Mouse (Mus musculus): ENCODE data around the gene Smim20. TPM values are rescaled to one million over a fixed set of nuclear protein-coding genes. Genes with fewer than 3 reads are reported as not detected.
A peak's percentile ranks its signal among the peaks of the same experiment; 100 is the strongest.

Smim20 gene
- total RNA-seq, 4 experiments from 2014 or later: 101 to 111 (median 105) TPM

DNA sequence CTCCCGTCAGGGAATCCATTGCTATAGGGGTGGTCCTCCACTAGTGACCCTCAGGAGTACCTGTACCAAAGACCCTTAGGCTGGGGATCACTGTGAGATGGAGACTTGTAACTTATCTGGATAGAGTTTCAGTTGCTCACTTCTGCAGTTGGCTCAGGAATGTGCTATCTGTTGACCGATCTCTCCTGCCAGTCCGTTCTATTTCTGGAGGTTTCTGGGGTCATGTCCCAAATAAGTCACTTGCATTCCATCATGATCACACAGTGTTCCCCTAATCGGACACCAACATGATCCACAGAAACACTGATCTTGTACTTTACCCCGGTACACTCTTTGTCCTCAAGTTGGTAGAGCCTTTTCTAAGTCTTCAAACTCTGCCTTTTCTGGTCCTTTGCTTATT lies 40.6 kb downstream of the Smim20 start:
- DNase-seq (ENCODE audit: low spot score): no peak

DNA sequence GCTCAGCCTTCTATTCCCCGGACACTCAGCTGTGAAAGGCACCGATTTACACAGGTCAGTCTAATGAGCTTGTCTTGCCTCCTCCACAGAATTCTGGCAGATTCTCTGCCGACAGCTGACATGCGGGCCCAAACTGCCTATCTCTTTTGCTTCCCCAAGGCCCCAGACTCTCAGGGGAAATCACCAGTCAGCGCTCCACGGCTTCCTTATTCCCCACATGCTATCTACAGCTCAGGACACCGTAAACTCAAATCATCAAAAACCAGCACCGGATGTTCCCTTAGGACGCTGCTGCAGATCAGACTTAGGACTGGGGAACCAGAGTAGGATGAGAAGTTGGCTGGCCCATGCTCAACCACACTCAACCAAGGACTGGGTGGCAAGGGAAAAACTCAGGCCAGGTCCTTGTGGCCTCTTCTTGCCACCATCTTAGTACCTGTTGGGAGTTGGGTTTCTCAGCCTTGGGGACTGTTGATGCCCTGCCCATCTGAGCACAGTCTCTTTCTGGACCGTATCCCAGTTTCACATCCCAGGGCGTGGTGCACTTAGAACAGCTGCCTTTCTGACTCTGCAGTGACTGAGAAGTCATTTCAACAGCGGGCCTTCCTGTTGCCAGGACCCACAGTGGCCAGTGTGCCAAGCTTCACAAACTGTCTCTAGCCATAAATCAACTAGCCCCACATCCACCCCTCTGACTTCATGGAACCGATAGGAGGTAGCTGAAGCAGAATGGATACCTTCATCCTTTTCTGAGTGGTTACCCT lies 47.7 kb downstream of the Smim20 start:
- DNase-seq (ENCODE audit: low spot score): peak; percentile 49

DNA sequence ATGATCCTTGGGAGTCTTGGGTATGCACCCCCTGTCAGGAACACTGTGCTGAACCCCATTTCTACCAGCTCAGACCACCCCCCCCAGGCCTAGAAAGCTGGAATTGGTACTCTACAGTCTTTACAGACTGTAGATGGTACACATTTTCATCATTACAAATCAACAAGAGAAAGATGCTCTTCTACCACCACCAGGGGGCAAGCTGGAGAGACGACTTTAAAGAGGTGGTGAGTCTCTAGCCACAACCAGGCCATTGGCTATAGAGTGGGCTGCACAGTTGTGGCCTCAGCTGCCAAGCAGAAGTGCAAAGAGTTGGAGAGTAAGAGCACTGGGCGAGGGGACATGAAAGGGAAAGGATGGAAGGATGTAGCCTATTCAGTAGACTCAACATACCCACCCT lies 48.9 kb downstream of the Smim20 start:
- DNase-seq (ENCODE audit: low spot score): no peak

DNA sequence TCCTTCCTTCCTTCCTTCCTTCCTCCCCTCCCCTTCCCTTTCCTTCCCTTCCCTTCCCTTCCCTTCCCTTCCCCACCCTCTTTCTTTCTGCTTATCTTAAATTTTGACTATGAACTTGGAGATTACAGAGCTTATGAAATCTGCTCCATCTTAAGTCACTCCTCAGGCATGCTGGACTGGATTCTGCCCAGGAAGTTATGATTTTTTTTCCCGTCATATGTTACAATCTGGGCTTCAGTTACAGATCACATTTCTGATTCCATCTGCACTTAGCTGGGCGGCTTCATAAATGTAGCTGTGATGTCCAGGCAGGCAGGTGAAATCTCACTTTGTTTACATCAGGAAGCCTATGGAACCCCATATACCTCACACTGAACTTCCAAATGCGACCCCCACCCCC lies 50.5 kb downstream of the Smim20 start:
- no peak for DNase-seq (ENCODE audit: low spot score)

DNA sequence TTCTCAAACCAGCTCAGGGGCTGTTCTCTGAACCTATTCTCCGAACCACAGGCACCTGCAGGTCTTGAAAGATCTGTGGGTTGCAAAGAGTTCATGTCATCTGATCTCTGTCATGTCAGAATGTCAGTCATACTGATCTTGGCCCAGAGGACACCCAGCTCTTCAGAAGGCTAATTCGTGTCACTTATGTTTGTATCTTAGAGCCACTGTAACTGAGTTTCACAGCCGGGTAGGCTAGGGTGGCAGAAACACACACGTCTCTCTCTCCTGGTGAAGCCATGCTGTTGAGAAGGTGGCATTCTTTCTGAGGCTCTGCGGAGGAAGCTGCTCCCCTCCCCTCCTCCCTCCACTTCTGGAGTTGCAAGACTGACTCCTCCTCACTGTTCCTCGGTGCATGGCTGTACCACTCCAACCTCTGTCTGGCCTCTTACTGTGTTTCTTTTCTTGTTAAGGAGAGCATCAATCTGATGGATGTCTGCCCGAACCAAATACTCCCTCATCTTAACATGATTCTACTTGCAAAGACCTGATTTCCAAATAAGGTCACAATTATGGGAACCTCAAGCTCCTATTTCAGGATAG lies 51.1 kb downstream of the Smim20 start:
- no peak for DNase-seq (ENCODE audit: low spot score)

DNA sequence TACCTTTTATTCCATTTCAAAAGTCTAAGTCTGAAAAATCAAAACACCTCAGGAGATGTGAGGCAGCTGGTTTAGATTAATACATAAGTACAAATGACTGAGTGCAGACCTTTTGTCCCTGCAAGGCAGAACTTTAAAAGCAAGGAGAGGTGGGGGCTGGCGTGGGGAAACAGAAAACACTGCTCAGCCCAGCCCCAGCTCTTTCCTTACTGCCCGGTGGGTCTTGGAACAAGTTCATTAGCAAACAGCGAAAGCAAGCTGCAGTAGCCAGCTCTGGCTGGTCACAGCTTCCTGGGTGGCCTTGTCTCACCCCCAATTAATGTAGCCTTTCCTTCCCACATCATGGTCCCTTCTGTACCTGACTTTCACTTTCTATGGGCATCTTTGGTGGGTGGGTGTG lies 53.4 kb downstream of the Smim20 start:
- DNase-seq (ENCODE audit: low spot score): no peak

DNA sequence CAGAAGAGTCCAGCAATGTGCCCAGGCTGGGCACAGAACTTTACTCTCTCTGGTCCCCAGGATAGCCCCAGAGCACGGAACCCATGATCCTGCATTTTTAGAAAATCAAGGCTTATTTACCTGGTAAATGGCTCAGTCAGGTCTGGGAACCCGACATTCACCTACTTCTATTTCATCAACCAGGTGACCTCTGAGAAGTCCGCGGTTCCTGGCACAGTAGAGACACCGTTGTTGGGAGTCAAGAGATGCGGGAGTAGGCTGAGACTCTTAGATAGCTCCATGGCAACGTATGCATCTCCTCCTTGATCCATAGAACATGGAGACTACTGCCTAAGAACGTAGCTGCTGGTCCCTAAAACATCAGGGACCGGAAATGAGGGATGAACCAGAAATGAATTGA lies 55.0 kb downstream of the Smim20 start:
- no peak for DNase-seq (ENCODE audit: low spot score)

DNA sequence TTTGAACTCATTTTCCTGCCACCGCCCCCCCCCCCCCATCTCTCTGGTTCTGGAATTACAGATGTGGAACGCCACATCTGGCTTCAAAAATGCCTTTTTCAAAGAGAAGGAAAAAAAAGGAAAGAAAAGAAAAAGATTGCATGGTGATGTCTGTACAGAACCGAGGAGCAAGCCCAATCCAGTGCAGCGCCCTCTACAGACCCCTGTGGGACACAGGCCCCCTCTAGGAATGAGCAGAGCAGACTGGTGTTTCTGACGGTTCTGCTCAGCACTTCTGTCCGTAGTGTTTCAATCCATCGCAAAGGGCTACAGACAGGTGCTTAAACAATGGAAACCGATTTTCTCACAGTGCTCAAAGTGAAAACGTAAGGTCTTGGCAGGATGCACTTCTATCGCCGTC lies 55.6 kb downstream of the Smim20 start:
- DNase-seq (ENCODE audit: low spot score): no peak

DNA sequence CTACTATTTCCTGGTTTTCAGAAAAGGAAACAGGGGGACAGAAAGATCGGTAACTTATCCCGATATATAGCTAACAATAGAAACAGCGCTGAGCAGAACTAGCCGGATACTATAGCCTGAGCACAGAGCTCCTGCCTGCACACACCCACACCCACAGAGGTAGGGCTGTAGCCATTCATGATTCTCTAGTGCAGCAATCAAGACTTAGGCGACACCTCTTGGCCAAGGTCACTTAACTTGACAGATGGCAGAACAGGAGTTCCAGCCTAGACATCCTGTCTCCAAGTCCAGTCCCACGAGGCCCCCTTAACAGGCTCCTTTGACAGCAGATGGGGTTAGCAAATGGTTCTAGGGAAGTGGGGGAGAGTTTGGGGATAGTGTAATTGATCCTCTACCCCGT lies 56.2 kb downstream of the Smim20 start:
- no peak for DNase-seq (ENCODE audit: low spot score)

DNA sequence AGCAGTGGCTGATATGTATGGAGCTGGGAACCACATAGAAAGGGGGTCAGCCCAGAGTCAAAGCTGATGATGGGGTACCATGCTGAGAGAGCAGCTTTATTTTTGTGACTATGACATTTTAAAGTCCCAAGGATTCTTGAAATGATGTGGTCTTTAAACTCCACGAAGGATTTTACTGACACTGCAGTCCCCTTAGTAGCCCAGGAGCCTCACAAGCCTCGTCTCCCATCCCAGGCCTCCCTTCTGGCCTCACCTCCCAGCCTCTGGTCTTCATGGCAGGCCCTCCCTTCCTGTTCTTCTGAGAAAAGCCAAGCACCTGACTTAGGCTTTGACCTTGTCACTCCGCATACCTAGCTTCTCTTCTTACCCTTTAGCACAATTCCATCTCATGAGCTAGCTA lies 57.4 kb downstream of the Smim20 start:
- no peak for DNase-seq (ENCODE audit: low spot score)

DNA sequence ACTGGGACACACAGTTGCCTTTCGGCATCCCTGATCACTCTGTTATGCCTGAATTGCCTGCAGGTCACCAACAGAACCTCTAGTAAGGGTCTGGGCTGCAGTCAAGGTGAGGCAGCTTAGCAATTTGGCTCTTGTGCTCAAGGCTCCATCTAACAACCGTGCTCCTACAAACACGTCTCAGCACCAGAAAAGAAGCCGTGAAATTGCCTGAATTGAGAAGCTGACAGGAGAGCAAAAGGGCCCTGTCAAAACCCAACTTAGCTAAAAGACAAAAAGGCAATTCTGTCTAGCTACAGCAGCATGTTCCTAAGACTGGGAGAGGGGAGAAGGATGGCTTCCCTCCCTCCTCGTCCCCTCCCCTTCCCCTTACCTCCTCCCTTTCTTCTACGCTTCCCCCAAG lies 57.9 kb downstream of the Smim20 start:
- DNase-seq (ENCODE audit: low spot score): no peak

DNA sequence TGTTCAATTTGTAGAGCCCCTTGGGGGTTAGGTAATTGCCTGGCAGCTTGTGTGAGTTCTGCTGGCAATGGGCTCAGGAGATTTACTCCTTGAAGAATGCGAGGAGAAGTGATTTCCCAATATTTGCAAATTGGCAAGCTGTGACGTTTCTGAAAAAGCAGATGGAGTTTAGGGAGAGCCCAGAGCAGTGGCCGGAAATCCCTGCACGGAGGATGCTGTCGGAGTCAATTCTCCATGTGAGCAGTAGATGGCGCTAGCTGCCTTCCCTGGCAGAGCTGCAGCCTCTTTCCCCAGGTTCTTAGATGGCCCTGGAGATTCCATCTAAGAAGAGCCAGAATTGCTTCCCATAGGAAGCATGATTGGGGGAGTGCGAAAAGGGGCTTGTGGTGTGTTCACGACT lies 59.1 kb downstream of the Smim20 start:
- peak; percentile 75 for DNase-seq (ENCODE audit: low spot score)

DNA sequence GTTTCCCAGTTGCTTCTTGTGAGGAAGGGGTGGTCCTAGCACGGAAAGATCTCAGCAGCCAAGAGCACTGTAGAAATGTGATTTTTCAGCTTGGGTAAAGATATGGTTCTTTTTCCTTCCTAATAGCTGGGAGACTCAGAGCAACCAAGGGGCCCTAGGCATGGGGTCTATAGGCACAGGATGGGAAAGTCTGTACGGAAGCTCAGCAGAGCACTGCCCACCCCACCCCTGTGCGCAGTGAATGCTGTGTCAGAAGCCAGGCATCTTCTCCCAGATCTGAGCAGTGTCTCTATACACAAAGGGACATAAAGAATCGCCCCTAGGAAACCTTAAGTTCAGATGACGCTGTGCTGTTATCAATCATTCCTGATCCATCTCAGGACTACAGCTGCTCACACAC lies 59.6 kb downstream of the Smim20 start:
- no peak for DNase-seq (ENCODE audit: low spot score)

Other genes with a start within 250 kb of the Smim20 start
- gene Slc34a2, start 229.0 kb upstream of the Smim20 start, total RNA-seq (2022): under 1 TPM in 1 of 4 experiments, not detected in 3; 0.09 TPM
- 1 to 10 TPM; 1.2 to 1.8 (median 1.6) TPM for gene Sel1l3, start 53.2 kb upstream of the Smim20 start, total RNA-seq (2022)
- 10 to 100 TPM; 23.6 to 26.3 (median 25.9) TPM for gene Rbpj, start 199.1 kb downstream of the Smim20 start, total RNA-seq (2022)